Mouse (Mus musculus) thymus, adult 2 months (tissue): ENCODE results near the gene Fyb.

Source experiments
- CTCF ChIP-seq: fragments of 200-500 bp; IDR thresholded peaks from 2 replicates; pipeline ENCODE4 v1.5.1; 2012; ENCODE audit warnings: mild to moderate bottlenecking, control low read depth, low read length, moderate library complexity, borderline replicate concordance; ENCODE audit not compliant: control insufficient read depth, poor library complexity, insufficient read depth; ENCODE audit errors: extremely low read depth
- POLR2A ChIP-seq: fragments of 200-500 bp; IDR thresholded peaks from 2 replicates; pipeline ENCODE4 v1.6.1; 2012; ENCODE audit warnings: mild to moderate bottlenecking, low read length, control low read depth, moderate library complexity; ENCODE audit not compliant: control insufficient read depth, poor library complexity, insufficient read depth; ENCODE audit errors: extremely low read depth

GRCm38 (mm10) chr15:6635405-6635804, 112.8 kb downstream of the Fyb start:
- TF ChIP-seq CTCF (no peak), POLR2A (no peak)
